Mouse (Mus musculus) stomach, postnatal 0 days (tissue): ENCODE data around the gene F13b. TPM values are rescaled to one million over a fixed set of nuclear protein-coding genes. Genes with fewer than 3 reads are reported as not detected.
A peak's percentile ranks its signal among the peaks of the same experiment; 100 is the strongest.

Source experiments
- ATAC-seq: fragments of 200-750 bp; cut with Nextera tagmentation; 2 replicates; pipeline ENCODE4 v1.8.0; 2017; ENCODE audit not compliant: low FRiP score, low TSS enrichment
- DNase-seq: peaks from one replicate; pipeline ENCODE4 v3.0.0-alpha.2; 2016; ENCODE audit warnings: low spot score
- H3K27ac ChIP-seq: fragments of 300-500 bp; sonication (generic); replicated peaks from 2 replicates; pipeline ENCODE4 v1.5.1; 2014; ENCODE audit warnings: mild to moderate bottlenecking, control low read depth
- H3K27me3 ChIP-seq: fragments of 300-500 bp; sonication (generic); 2 replicates; pipeline ENCODE4 v1.6.1; 2014; ENCODE audit warnings: low read length; ENCODE audit not compliant: control insufficient read depth, insufficient read depth
- H3K36me3 ChIP-seq: fragments of 300-500 bp; sonication (generic); 2 replicates; pipeline ENCODE4 v1.6.1; 2014; ENCODE audit warnings: low read length, mixed read lengths; ENCODE audit not compliant: control insufficient read depth, insufficient read depth
- H3K4me1 ChIP-seq: fragments of 300-500 bp; sonication (generic); replicated peaks from 2 replicates; pipeline ENCODE4 v1.6.1; 2014; ENCODE audit warnings: antibody characterized with exemption; ENCODE audit not compliant: control insufficient read depth, insufficient read depth
- H3K4me2 ChIP-seq: fragments of 300-500 bp; sonication (generic); replicated peaks from 2 replicates; pipeline ENCODE4 v1.6.1; 2014; ENCODE audit warnings: low read depth, mild to moderate bottlenecking, control low read depth, moderate library complexity
- H3K4me3 ChIP-seq: fragments of 300-500 bp; sonication (generic); 2 replicates; pipeline ENCODE4 v1.5.1; 2014; ENCODE audit warnings: low read depth, low read length, control low read depth
- H3K9ac ChIP-seq: fragments of 300-500 bp; sonication (generic); 2 replicates; pipeline ENCODE4 v1.6.1; 2014; ENCODE audit warnings: mild to moderate bottlenecking, low read length, control low read depth, mixed read lengths
- H3K9me3 ChIP-seq: fragments of 300-500 bp; sonication (generic); 2 replicates; pipeline ENCODE4 v1.6.1; 2016; ENCODE audit warnings: low read length; ENCODE audit not compliant: control insufficient read depth
- CTCF ChIP-seq: IDR thresholded peaks from 2 replicates; pipeline ENCODE4 v1.5.1; 2016; ENCODE audit warnings: antibody characterized with exemption, low read depth, mild to moderate bottlenecking, moderate library complexity
- EP300 ChIP-seq: optimal IDR thresholded peaks from 2 replicates; pipeline ENCODE3; 2016; ENCODE audit warnings: antibody characterized with exemption
- WGBS: fragments of 180-500 bp; shearing (Covaris S2); extraction: QIAGEN DNeasy Blood & Tissue Kit; methylation state at CpG from one replicate; pipeline ENCODE4 v1.1.7; 2014; 5-methylcytosine and 5-hydroxymethylcytosine counted together
- polyA plus RNA-seq: library from polyadenylated mRNA; unstranded; fragments of >200 nt; fragmentation: Nextera tagmentation; extraction: Ambion mirVana; gene quantifications from 2 replicates; pipeline ENCODE4 v1.2.1, GENCODE M21; 2015

F13b gene
- polyA plus RNA-seq, 1 experiment from 2014 or later, result 0.08 TPM

DNA sequence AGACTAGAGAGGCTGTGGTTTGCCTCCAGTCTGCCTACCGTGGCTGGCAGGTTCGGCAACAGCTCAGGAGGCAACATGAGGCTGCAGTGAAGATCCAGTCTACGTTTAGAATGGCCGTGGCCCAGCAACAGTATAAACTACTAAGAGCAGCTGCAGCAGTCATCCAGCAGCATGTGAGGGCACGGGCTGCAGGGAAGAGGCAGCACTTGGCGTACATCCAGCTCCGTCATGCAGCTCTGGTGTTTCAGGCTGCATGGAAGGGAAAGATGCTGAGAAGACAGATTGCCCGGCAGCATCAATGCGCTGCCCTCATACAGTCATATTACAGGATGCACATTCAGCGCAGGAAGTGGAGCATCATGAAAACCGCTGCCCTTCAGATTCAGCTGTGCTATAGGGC lies 22.6 kb upstream of the F13b start:
- Histone ChIP-seq H3K27me3 (no peaks in the 10 kb centered on the region), H3K4me1 (no peaks in the 10 kb centered on the region), H3K9ac (no peak overlapping the region), H3K9me3 (no peaks in the 10 kb centered on the region), H3K36me3 (peaks cover 15% of the 10 kb centered on the region), H3K4me3 (no peak overlapping the region), H3K27ac (no peak overlapping the region), H3K4me2 (no peak overlapping the region)
- no peak for TF ChIP-seq EP300
- no peak for TF ChIP-seq CTCF
- WGBS, result 84% methylated on average over 11 of the region's 11 CpGs
- DNase-seq, result no peak
- ATAC-seq, result no peak

DNA sequence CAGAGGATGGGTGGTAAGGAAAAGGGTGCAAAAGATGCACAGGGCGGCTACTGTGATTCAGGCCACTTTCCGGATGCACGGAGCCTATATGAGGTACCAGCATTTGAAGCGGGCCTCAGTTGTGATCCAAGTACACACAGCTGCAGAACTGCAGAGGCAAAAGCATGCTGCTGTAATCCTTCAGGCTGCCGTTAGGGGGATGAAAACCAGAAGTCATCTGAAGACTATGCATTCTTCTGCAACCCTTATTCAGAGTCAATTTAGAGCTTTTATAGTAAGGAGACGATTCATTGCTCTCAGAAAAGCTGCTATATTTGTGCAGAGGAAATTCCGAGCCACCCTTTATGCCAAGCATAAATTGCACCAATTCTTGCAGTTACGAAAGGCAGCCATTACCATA lies 21.3 kb upstream of the F13b start:
- Histone ChIP-seq H3K4me3 (no peak overlapping the region), H3K36me3 (peaks cover 10% of the 10 kb centered on the region), H3K27ac (no peak overlapping the region), H3K4me1 (no peaks in the 10 kb centered on the region), H3K9me3 (no peaks in the 10 kb centered on the region), H3K27me3 (no peaks in the 10 kb centered on the region), H3K9ac (no peak overlapping the region), H3K4me2 (no peak overlapping the region)
- no peak for DNase-seq
- ATAC-seq, result no peak
- TF ChIP-seq EP300 (no peak), CTCF (0 out of 2 replicates have a peak, but pooled peaks have one; percentile 19)
- WGBS, result 90% methylated on average over 8 of the region's 8 CpGs

DNA sequence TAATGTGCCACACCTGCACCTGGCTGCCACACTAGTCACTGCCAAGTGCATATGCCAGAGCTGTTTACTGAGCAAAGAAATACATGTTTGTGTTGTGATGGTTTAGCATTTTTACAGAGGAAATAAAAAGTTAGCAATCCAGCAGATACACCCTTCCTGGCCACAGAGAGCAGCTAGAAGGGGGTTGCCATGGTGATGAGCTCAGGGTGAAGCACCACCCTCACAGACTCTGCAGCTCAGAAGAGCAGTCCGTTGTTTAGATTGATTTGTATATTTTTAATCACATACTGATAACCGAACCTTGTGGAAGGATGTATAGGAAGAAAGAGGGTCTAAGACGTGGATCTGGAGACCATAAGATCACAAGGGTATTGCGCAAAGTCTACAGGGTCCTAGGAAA lies 20.4 kb upstream of the F13b start:
- Histone ChIP-seq H3K36me3 (peaks cover 9% of the 10 kb centered on the region; the same call in 1 of the 2 replicates), H3K27me3 (no peaks in the 10 kb centered on the region), H3K4me1 (no peaks in the 10 kb centered on the region), H3K9me3 (no peaks in the 10 kb centered on the region), H3K27ac (no peak overlapping the region), H3K9ac (no peak overlapping the region), H3K4me2 (no peak overlapping the region), H3K4me3 (no peak overlapping the region)
- DNase-seq (no peak), ATAC-seq (no peak)
- TF ChIP-seq CTCF, result no peak
- TF ChIP-seq EP300, result no peak
- 69% methylated on average over 4 of the region's 4 CpGs for WGBS

DNA sequence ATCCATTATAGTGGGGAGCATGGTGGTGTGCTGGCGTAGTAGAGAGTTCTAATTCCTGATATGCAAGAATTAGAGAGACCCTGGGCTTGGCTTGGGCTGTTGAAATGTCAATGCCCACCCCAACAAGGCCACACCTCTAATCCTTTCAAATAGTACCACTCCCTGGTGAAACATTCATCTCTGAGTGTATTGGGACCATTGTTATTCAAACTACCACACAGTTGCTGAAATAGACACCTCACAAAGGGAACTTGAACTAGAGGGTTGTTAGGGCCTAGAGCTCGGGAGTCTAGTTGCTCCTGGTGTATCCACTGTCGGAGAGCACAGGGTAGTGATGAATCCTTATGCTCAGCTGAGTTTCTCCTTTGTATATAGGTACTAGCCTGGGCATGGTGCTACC lies 6.9 kb upstream of the F13b start:
- no peaks in the 10 kb centered on the region for H3K4me1 ChIP-seq
- no peak overlapping the region for H3K4me3 ChIP-seq
- H3K36me3 ChIP-seq, result peaks cover 3% of the 10 kb centered on the region; the same call in 1 of the 2 replicates
- no peak overlapping the region for H3K4me2 ChIP-seq
- TF ChIP-seq EP300 (no peak), CTCF (no peak)
- H3K27me3 ChIP-seq, result no peaks in the 10 kb centered on the region
- H3K9ac ChIP-seq, result no peak overlapping the region
- no peak overlapping the region for H3K27ac ChIP-seq
- 81% methylated on average over 3 of the region's 3 CpGs for WGBS
- no peaks in the 10 kb centered on the region for H3K9me3 ChIP-seq
- no peak for ATAC-seq
- no peak for DNase-seq

DNA sequence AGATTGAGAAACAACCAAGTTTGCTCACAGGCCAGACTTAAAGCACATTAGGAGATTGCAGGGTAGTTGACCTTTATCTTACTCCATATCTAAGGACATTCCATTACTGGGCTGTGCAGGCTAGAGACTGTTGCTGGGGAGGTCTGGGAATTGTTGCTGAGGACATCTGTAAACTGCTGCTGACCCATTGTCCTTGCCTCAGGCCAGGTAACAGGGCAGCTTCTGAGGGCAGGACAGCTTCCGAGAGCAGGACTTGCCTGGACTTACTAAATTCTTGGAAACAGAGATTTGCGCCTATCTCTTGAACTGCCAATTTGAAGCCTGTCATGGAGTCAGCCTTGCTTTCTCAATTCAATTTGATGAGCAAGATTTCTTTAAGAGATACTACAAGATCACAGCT lies 6.1 kb upstream of the F13b start:
- DNase-seq (no peak), ATAC-seq (no peak)
- 90% methylated on average over 2 of the region's 2 CpGs for WGBS
- Histone ChIP-seq H3K4me1 (no peaks in the 10 kb centered on the region), H3K4me3 (no peak overlapping the region), H3K27ac (no peak overlapping the region), H3K4me2 (no peak overlapping the region), H3K9ac (no peak overlapping the region), H3K27me3 (no peaks in the 10 kb centered on the region), H3K9me3 (no peaks in the 10 kb centered on the region), H3K36me3 (peaks cover 3% of the 10 kb centered on the region; the same call in 1 of the 2 replicates)
- TF ChIP-seq CTCF (no peak), EP300 (no peak)

GRCm38 (mm10) chr1:139496212-139496611 lies 5.3 kb upstream of the F13b start:
- H3K36me3 ChIP-seq, result peaks cover 3% of the 10 kb centered on the region; the same call in 1 of the 2 replicates
- ATAC-seq, result no peak
- 82% methylated on average over 3 of the region's 3 CpGs for WGBS
- no peak overlapping the region for H3K9ac ChIP-seq
- no peaks in the 10 kb centered on the region for H3K27me3 ChIP-seq
- H3K4me2 ChIP-seq, result no peak overlapping the region
- H3K4me3 ChIP-seq, result no peak overlapping the region
- TF ChIP-seq EP300, result no peak
- TF ChIP-seq CTCF, result no peak
- no peak overlapping the region for H3K27ac ChIP-seq
- no peak for DNase-seq
- no peaks in the 10 kb centered on the region for H3K9me3 ChIP-seq
- H3K4me1 ChIP-seq, result no peaks in the 10 kb centered on the region
